Mouse (Mus musculus): Measurements from ENCODE around the gene Crebbp. TPM values are rescaled to one million over a fixed set of nuclear protein-coding genes. Genes with fewer than 3 reads are reported as not detected.

The Crebbp gene
- total and polyA plus RNA-seq, 2 experiments from 2014 or later: 15.6 to 34.1 TPM

- Histone ChIP-seq H3K27ac (ENCODE audit: low read depth) (no peak overlapping the region), H3K27me3 (ENCODE audit: control insufficient read depth, insufficient read depth, low read length) (no peaks in the 10 kb centered on the region), H3K4me2 (ENCODE audit: low read depth, low read length) (no peak overlapping the region), H3K9me3 (replicated peaks; ENCODE audit: control insufficient read depth, low read length) (no peaks in the 10 kb centered on the region), H3K4me3 (ENCODE audit: low read depth, low read length) (no peak overlapping the region), H3K9ac (replicated peaks; ENCODE audit: low read depth, low read length) (no peak overlapping the region), H3K36me3 (replicated peaks; ENCODE audit: control insufficient read depth, insufficient read depth, low read length) (peaks cover 47% of the 10 kb centered on the region), H3K4me1 (ENCODE audit: control insufficient read depth, insufficient read depth) (no peaks in the 10 kb centered on the region)
- no peak for TF ChIP-seq EP300 (IDR thresholded peaks at IDR 0.05; ENCODE audit: low read depth)
- peak; percentile 84 for TF ChIP-seq CTCF (IDR thresholded peaks at IDR 0.05; ENCODE audit: low read depth)
- 41% methylated on average over 8 of the region's 8 CpGs for WGBS
- DNase-seq (ENCODE audit: low spot score) (peak; percentile 41), ATAC-seq (ENCODE audit: insufficient read depth, low read depth) (peak; percentile 76)
These were observed 145.2 kb downstream of the Crebbp start for GRCm38 (mm10) chr16:4068588-4068987.

- H3K36me3 ChIP-seq (replicated peaks; ENCODE audit: control insufficient read depth, insufficient read depth, low read length): peaks cover 78% of the 10 kb centered on the region
- H3K4me1 ChIP-seq (ENCODE audit: control insufficient read depth, insufficient read depth): no peaks in the 10 kb centered on the region
- H3K27ac ChIP-seq (ENCODE audit: low read depth): no peak overlapping the region
- ATAC-seq (ENCODE audit: insufficient read depth, low read depth) (no peak), DNase-seq (ENCODE audit: low spot score) (no peak)
- 84% methylated on average over 4 of the region's 4 CpGs for WGBS
- no peak overlapping the region for H3K4me2 ChIP-seq (ENCODE audit: low read depth, low read length)
- H3K9ac ChIP-seq (replicated peaks; ENCODE audit: low read depth, low read length): no peak overlapping the region
- no peaks in the 10 kb centered on the region for H3K27me3 ChIP-seq (ENCODE audit: control insufficient read depth, insufficient read depth, low read length)
- H3K4me3 ChIP-seq (ENCODE audit: low read depth, low read length): no peak overlapping the region
- TF ChIP-seq CTCF (IDR thresholded peaks at IDR 0.05; ENCODE audit: low read depth) (no peak), EP300 (IDR thresholded peaks at IDR 0.05; ENCODE audit: low read depth) (no peak)
- no peaks in the 10 kb centered on the region for H3K9me3 ChIP-seq (replicated peaks; ENCODE audit: control insufficient read depth, low read length)
These were observed 148.9 kb downstream of the Crebbp start for GRCm38 (mm10) chr16:4064945-4065344.

GRCm38 (mm10) chr16:4053811-4054210 lies 160.0 kb downstream of the Crebbp start:
- Histone ChIP-seq H3K4me2 (ENCODE audit: low read depth, low read length) (no peak overlapping the region), H3K27ac (ENCODE audit: low read depth) (no peak overlapping the region), H3K9ac (replicated peaks; ENCODE audit: low read depth, low read length) (no peak overlapping the region), H3K9me3 (replicated peaks; ENCODE audit: control insufficient read depth, low read length) (no peaks in the 10 kb centered on the region), H3K4me1 (ENCODE audit: control insufficient read depth, insufficient read depth) (no peaks in the 10 kb centered on the region), H3K27me3 (ENCODE audit: control insufficient read depth, insufficient read depth, low read length) (no peaks in the 10 kb centered on the region), H3K36me3 (replicated peaks; ENCODE audit: control insufficient read depth, insufficient read depth, low read length) (peaks cover 80% of the 10 kb centered on the region), H3K4me3 (ENCODE audit: low read depth, low read length) (no peak overlapping the region)
- TF ChIP-seq CTCF (IDR thresholded peaks at IDR 0.05; ENCODE audit: low read depth) (no peak), EP300 (IDR thresholded peaks at IDR 0.05; ENCODE audit: low read depth) (no peak)
- 85% methylated on average over 3 of the region's 3 CpGs for WGBS
- ATAC-seq (ENCODE audit: insufficient read depth, low read depth) (no peak), DNase-seq (ENCODE audit: low spot score) (no peak)

- Histone ChIP-seq H3K9me3 (replicated peaks; ENCODE audit: control insufficient read depth, low read length) (no peaks in the 10 kb centered on the region), H3K4me3 (ENCODE audit: low read depth, low read length) (no peak overlapping the region), H3K4me1 (ENCODE audit: control insufficient read depth, insufficient read depth) (no peaks in the 10 kb centered on the region), H3K4me2 (ENCODE audit: low read depth, low read length) (no peak overlapping the region), H3K9ac (replicated peaks; ENCODE audit: low read depth, low read length) (no peak overlapping the region), H3K36me3 (replicated peaks; ENCODE audit: control insufficient read depth, insufficient read depth, low read length) (peaks cover 87% of the 10 kb centered on the region), H3K27ac (ENCODE audit: low read depth) (no peak overlapping the region), H3K27me3 (ENCODE audit: control insufficient read depth, insufficient read depth, low read length) (no peaks in the 10 kb centered on the region)
- WGBS: 96% methylated on average over 4 of the region's 4 CpGs
- TF ChIP-seq CTCF (IDR thresholded peaks at IDR 0.05; ENCODE audit: low read depth): no peak
- DNase-seq (ENCODE audit: low spot score) (no peak), ATAC-seq (ENCODE audit: insufficient read depth, low read depth) (no peak)
These were observed 161.2 kb downstream of the Crebbp start for GRCm38 (mm10) chr16:4052601-4053000.

GRCm38 (mm10) chr16:4045524-4045923 lies 168.3 kb downstream of the Crebbp start:
- H3K4me2 ChIP-seq (ENCODE audit: low read depth, low read length): no peak overlapping the region
- H3K36me3 ChIP-seq (replicated peaks; ENCODE audit: control insufficient read depth, insufficient read depth, low read length): peaks cover 88% of the 10 kb centered on the region
- no peak overlapping the region for H3K4me3 ChIP-seq (ENCODE audit: low read depth, low read length)
- no peaks in the 10 kb centered on the region for H3K9me3 ChIP-seq (replicated peaks; ENCODE audit: control insufficient read depth, low read length)
- no peak overlapping the region for H3K27ac ChIP-seq (ENCODE audit: low read depth)
- 0 out of 2 replicates have a peak, but pooled peaks have one; percentile 10 for TF ChIP-seq CTCF (IDR thresholded peaks at IDR 0.05; ENCODE audit: low read depth)
- no peak for TF ChIP-seq EP300 (IDR thresholded peaks at IDR 0.05; ENCODE audit: low read depth)
- no peaks in the 10 kb centered on the region for H3K27me3 ChIP-seq (ENCODE audit: control insufficient read depth, insufficient read depth, low read length)
- no peak for DNase-seq (ENCODE audit: low spot score)
- no peak overlapping the region for H3K9ac ChIP-seq (replicated peaks; ENCODE audit: low read depth, low read length)
- ATAC-seq (ENCODE audit: insufficient read depth, low read depth): no peak
- no peaks in the 10 kb centered on the region for H3K4me1 ChIP-seq (ENCODE audit: control insufficient read depth, insufficient read depth)
- WGBS: 70% methylated on average over 4 of the region's 4 CpGs

GRCm38 (mm10) chr16:4044093-4044492 lies 169.7 kb downstream of the Crebbp start:
- ATAC-seq (ENCODE audit: insufficient read depth, low read depth): no peak

More at GRCm38 (mm10) chr16:4044093-4044492, 169.7 kb downstream of the Crebbp start:
- H3K4me3 ChIP-seq (ENCODE audit: low read depth, low read length): no peak overlapping the region
- 94% methylated on average over 2 of the region's 2 CpGs for WGBS
- H3K27me3 ChIP-seq (ENCODE audit: control insufficient read depth, insufficient read depth, low read length): no peaks in the 10 kb centered on the region
- H3K27ac ChIP-seq (ENCODE audit: low read depth): no peak overlapping the region
- H3K9me3 ChIP-seq (replicated peaks; ENCODE audit: control insufficient read depth, low read length): no peaks in the 10 kb centered on the region
- no peak overlapping the region for H3K4me2 ChIP-seq (ENCODE audit: low read depth, low read length)
- H3K9ac ChIP-seq (replicated peaks; ENCODE audit: low read depth, low read length): no peak overlapping the region
- H3K4me1 ChIP-seq (ENCODE audit: control insufficient read depth, insufficient read depth): no peaks in the 10 kb centered on the region
- H3K36me3 ChIP-seq (replicated peaks; ENCODE audit: control insufficient read depth, insufficient read depth, low read length): peaks cover 88% of the 10 kb centered on the region
- TF ChIP-seq EP300 (IDR thresholded peaks at IDR 0.05; ENCODE audit: low read depth): no peak
- DNase-seq (ENCODE audit: low spot score): no peak

Data from heart, postnatal 0 days (tissue).